Mouse (Mus musculus): ENCODE data around the gene Gabbr2.

GRCm38 (mm10) chr4:46821709-46822108, 170.0 kb downstream of the Gabbr2 start:
- TF ChIP-seq CTCF (IDR thresholded peaks at IDR 0.05; ENCODE audit: low read depth, low read length) (no peak), POLR2A (IDR thresholded peaks at IDR 0.05; ENCODE audit: insufficient read depth, low read length) (no peak)

All from ES-Bruce4 (cell line).